Mouse (Mus musculus): ENCODE measurements around the gene Rassf2. TPM values are rescaled to one million over a fixed set of nuclear protein-coding genes. Genes with fewer than 3 reads are reported as not detected.

Rassf2 gene
- total and polyA plus RNA-seq, 2 experiments from 2014 or later, result 16.7 to 37.8 TPM

GRCm38 (mm10) chr2:132043101-132043621 is 13.1 kb upstream of the Rassf2 start:
- Histone ChIP-seq H3K9ac (replicated peaks; ENCODE audit: low read length, poor library complexity, severe bottlenecking) (no peak overlapping the region), H3K4me1 (ENCODE audit: insufficient read depth, low read length) (no peaks in the 10 kb centered on the region; the same call in 1 of the 2 replicates), H3K27me3 (ENCODE audit: insufficient read depth, low read length) (no peaks in the 10 kb centered on the region), H3K4me3 (ENCODE audit: low read depth, low read length) (no peak overlapping the region), H3K36me3 (ENCODE audit: insufficient read depth, low read length) (no peaks in the 10 kb centered on the region), H3K4me2 (ENCODE audit: low read depth, low read length, poor library complexity, severe bottlenecking) (no peak overlapping the region), H3K27ac (ENCODE audit: low read depth, low read length) (peak overlapping the region; percentile 26; the same call in 1 of the 2 replicates), H3K9me3 (ENCODE audit: low read length) (no peaks in the 10 kb centered on the region)
- peak; percentile 80 for ATAC-seq (ENCODE audit: low FRiP score)
- WGBS, result 41% methylated on average over 13 of the region's 13 CpGs
- DNase-seq (ENCODE audit: low spot score), result peak; percentile 85
- TF ChIP-seq CTCF (IDR thresholded peaks at IDR 0.05), result no peak

- Histone ChIP-seq H3K27me3 (ENCODE audit: insufficient read depth, low read length) (no peaks in the 10 kb centered on the region), H3K4me1 (ENCODE audit: insufficient read depth, low read length) (no peaks in the 10 kb centered on the region; the same call in 1 of the 2 replicates), H3K27ac (ENCODE audit: low read depth, low read length) (no peak overlapping the region), H3K9ac (replicated peaks; ENCODE audit: low read length, poor library complexity, severe bottlenecking) (no peak overlapping the region), H3K9me3 (ENCODE audit: low read length) (no peaks in the 10 kb centered on the region), H3K36me3 (ENCODE audit: insufficient read depth, low read length) (no peaks in the 10 kb centered on the region), H3K4me2 (ENCODE audit: low read depth, low read length, poor library complexity, severe bottlenecking) (no peak overlapping the region), H3K4me3 (ENCODE audit: low read depth, low read length) (no peak overlapping the region)
- ATAC-seq (ENCODE audit: low FRiP score) (no peak), DNase-seq (ENCODE audit: low spot score) (no peak)
- WGBS, result 63% methylated on average over 7 of the region's 7 CpGs
- TF ChIP-seq CTCF (IDR thresholded peaks at IDR 0.05), result no peak
Observed at GRCm38 (mm10) chr2:132039894-132040293, 9.8 kb upstream of the Rassf2 start.

GRCm38 (mm10) chr2:132036326-132036725 is 6.3 kb upstream of the Rassf2 start:
- DNase-seq (ENCODE audit: low spot score), result no peak
- Histone ChIP-seq H3K4me1 (ENCODE audit: insufficient read depth, low read length) (peaks cover under 1% of the 10 kb centered on the region; the same call in 1 of the 2 replicates), H3K4me3 (ENCODE audit: low read depth, low read length) (no peak overlapping the region), H3K9ac (replicated peaks; ENCODE audit: low read length, poor library complexity, severe bottlenecking) (no peak overlapping the region), H3K27me3 (ENCODE audit: insufficient read depth, low read length) (no peaks in the 10 kb centered on the region), H3K27ac (ENCODE audit: low read depth, low read length) (no peak overlapping the region), H3K9me3 (ENCODE audit: low read length) (no peaks in the 10 kb centered on the region), H3K4me2 (ENCODE audit: low read depth, low read length, poor library complexity, severe bottlenecking) (no peak overlapping the region), H3K36me3 (ENCODE audit: insufficient read depth, low read length) (no peaks in the 10 kb centered on the region)
- TF ChIP-seq CTCF (IDR thresholded peaks at IDR 0.05), result no peak
- no peak for ATAC-seq (ENCODE audit: low FRiP score)
- WGBS, result 79% methylated on average over 5 of the region's 5 CpGs

GRCm38 (mm10) chr2:132035470-132035835 is 5.4 kb upstream of the Rassf2 start:
- ATAC-seq (ENCODE audit: low FRiP score) (no peak), DNase-seq (ENCODE audit: low spot score) (no peak)
- no peaks in the 10 kb centered on the region for H3K27me3 ChIP-seq (ENCODE audit: insufficient read depth, low read length)
- no peaks in the 10 kb centered on the region for H3K9me3 ChIP-seq (ENCODE audit: low read length)
- H3K9ac ChIP-seq (replicated peaks; ENCODE audit: low read length, poor library complexity, severe bottlenecking), result no peak overlapping the region
- no peak overlapping the region for H3K4me3 ChIP-seq (ENCODE audit: low read depth, low read length)
- 0 out of 2 replicates have a peak overlapping the region, but pooled peaks have one; percentile 12 for H3K27ac ChIP-seq (ENCODE audit: low read depth, low read length)
- no peaks in the 10 kb centered on the region for H3K36me3 ChIP-seq (ENCODE audit: insufficient read depth, low read length)
- H3K4me1 ChIP-seq (ENCODE audit: insufficient read depth, low read length), result peaks cover 8% of the 10 kb centered on the region; the same call in 1 of the 2 replicates
- TF ChIP-seq CTCF (IDR thresholded peaks at IDR 0.05), result no peak
- H3K4me2 ChIP-seq (ENCODE audit: low read depth, low read length, poor library complexity, severe bottlenecking), result no peak overlapping the region
- 46% methylated on average over 11 of the region's 11 CpGs for WGBS

GRCm38 (mm10) chr2:132034590-132035469 is 4.8 kb upstream of the Rassf2 start:
- Histone ChIP-seq H3K4me2 (ENCODE audit: low read depth, low read length, poor library complexity, severe bottlenecking) (no peak overlapping the region), H3K9ac (replicated peaks; ENCODE audit: low read length, poor library complexity, severe bottlenecking) (no peak overlapping the region), H3K36me3 (ENCODE audit: insufficient read depth, low read length) (no peaks in the 10 kb centered on the region), H3K27ac (ENCODE audit: low read depth, low read length) (no peak overlapping the region), H3K9me3 (ENCODE audit: low read length) (no peaks in the 10 kb centered on the region), H3K4me3 (ENCODE audit: low read depth, low read length) (no peak overlapping the region), H3K27me3 (ENCODE audit: insufficient read depth, low read length) (no peaks in the 10 kb centered on the region), H3K4me1 (ENCODE audit: insufficient read depth, low read length) (peaks cover 8% of the 10 kb centered on the region; the same call in 1 of the 2 replicates)
- no peak for ATAC-seq (ENCODE audit: low FRiP score)
- no peak for DNase-seq (ENCODE audit: low spot score)
- 53% methylated on average over 4 of the region's 4 CpGs for WGBS
- no peak for TF ChIP-seq CTCF (IDR thresholded peaks at IDR 0.05)

Data from midbrain, postnatal 0 days (tissue).